Mouse (Mus musculus): Measurements from ENCODE around the gene G0s2.

DNA sequence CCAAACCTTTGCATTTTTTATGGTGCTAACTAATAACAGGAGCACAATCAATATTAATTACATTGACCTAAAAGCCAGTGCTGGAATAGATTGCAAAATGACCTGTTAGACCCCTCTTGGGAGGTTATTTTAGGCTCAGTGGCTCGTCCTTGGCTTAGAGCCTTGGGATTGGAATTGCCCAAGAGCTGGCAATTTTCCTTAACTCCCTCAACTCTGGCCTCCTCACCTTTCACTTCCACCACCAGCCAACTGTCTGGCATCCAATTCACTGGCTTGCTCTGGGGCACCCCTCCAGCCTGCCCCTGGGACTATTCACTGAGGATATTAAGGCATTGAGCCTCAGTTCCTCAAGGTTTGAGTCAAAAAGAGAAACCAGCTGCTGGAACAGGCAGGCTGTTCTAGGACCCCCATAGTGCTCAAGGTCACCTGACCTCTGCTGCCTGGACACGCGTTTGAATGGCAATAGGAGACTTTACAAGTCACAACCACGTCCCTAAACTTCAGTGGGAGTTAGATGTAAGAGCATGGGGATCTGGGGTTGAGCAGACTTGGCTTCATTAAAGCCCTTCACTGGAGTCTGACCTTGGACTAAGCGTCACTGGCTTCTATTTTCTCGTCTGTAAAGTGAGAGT lies 5.5 kb upstream of the G0s2 start:
- no peak for TF ChIP-seq CTCF (IDR thresholded peaks at IDR 0.05; ENCODE audit: low read depth)
- no peak for TF ChIP-seq EP300 (IDR thresholded peaks at IDR 0.05; ENCODE audit: low read depth)

Data from heart, postnatal 0 days (tissue).